8 mouse cellular contexts compared by ENCODE assay signal in genomic region chr10:125967436-125968160, GRCm38 (mm10). TPM values are rescaled to one million over a fixed set of nuclear protein-coding genes. Genes with fewer than 3 reads are reported as not detected.
A peak's percentile ranks its signal among the peaks of the same experiment; 100 is the strongest.
DNase-seq lines count a peak whose midpoint lies in the region; ATAC-seq and TF ChIP-seq lines count a peak whose summit lies in the region.

No protein-coding gene starts in this region.

- H3K4me3 ChIP-seq in left cerebral cortex, adult 2 months = peak overlapping the region; percentile 62
- peak overlapping the region; percentile 88 for H3K4me3 ChIP-seq in forebrain, embryonic 10.5 days
- peak overlapping the region; percentile 95 for H3K4me3 ChIP-seq in limb, embryonic 14.5 days (replicated peaks; ENCODE audit: low read length)
- H3K4me3 ChIP-seq in small intestine, adult 2 months (ENCODE audit: low read depth, low read length) = peak overlapping the region; percentile 63

- TF ChIP-seq POLR2A in limb, embryonic 14.5 days (IDR thresholded peaks at IDR 0.05; ENCODE audit: borderline replicate concordance, extremely low read depth, insufficient read depth, insufficient read length) = peak; percentile 38; the same call in 1 of the 2 replicates
- no peak for TF ChIP-seq POLR2A in small intestine, adult 2 months (IDR thresholded peaks at IDR 0.05; ENCODE audit: low read depth, low read length)

- peak overlapping the region; percentile 60 for H3K4me2 ChIP-seq in limb, embryonic 14.5 days (replicated peaks; ENCODE audit: low read depth, low read length, severe bottlenecking)

- H3K4me1 ChIP-seq in forebrain, embryonic 10.5 days = peaks cover 65% of the 10 kb centered on the region
- H3K4me1 ChIP-seq in limb, embryonic 14.5 days (ENCODE audit: control insufficient read depth, insufficient read depth, low read length) = peaks cover 23% of the 10 kb centered on the region
- H3K4me1 ChIP-seq in small intestine, adult 2 months (ENCODE audit: control insufficient read depth, insufficient read depth, insufficient read length, low read length) = peaks cover 21% of the 10 kb centered on the region; the same call in 1 of the 2 replicates

- no peaks in the 10 kb centered on the region; the same call in 1 of the 2 replicates for H3K36me3 ChIP-seq in forebrain, embryonic 10.5 days (replicated peaks)
- H3K36me3 ChIP-seq in limb, embryonic 14.5 days (ENCODE audit: control insufficient read depth, insufficient read depth, low read length) = peaks cover 4% of the 10 kb centered on the region
- H3K36me3 ChIP-seq in small intestine, adult 2 months (ENCODE audit: control insufficient read depth, insufficient read depth, low read length) = peaks cover 3% of the 10 kb centered on the region

- H3K9me3 ChIP-seq in forebrain, embryonic 10.5 days = no peaks in the 10 kb centered on the region
- no peaks in the 10 kb centered on the region for H3K9me3 ChIP-seq in limb, embryonic 14.5 days (ENCODE audit: control insufficient read depth, low read length)

- 2% methylated on average over 14 of the region's 14 CpGs for WGBS in forebrain, embryonic 10.5 days
- 4% methylated on average over 14 of the region's 14 CpGs for WGBS in limb, embryonic 14.5 days
- WGBS in small intestine, adult 2 months = 17% methylated on average over 14 of the region's 14 CpGs

- DNase-seq in left cerebral cortex, adult 2 months (ENCODE audit: extremely low spot score in 1 of 2, low spot score in 2 of 2) = no peak
- no peak for DNase-seq in left cerebral cortex, postnatal 25 days (ENCODE audit: low spot score in 2 of 2)
- DNase-seq in forebrain, embryonic 10.5 days (ENCODE audit: extremely low spot score, low spot score) = peak; percentile 63
- peak; percentile 70 for DNase-seq in limb, embryonic 14.5 days (ENCODE audit: low spot score)
- DNase-seq in T-cell, adult 2 months (ENCODE audit: low spot score) = no peak
- no peak for DNase-seq in cerebellum, adult 8-10 months

- ATAC-seq in limb, embryonic 14.5 days (ENCODE audit: low FRiP score, low read depth) = no peak
- ATAC-seq in activated CD4-positive, CD25-positive, alpha-beta regulatory T cell, adult 4 months = no peak

- H3K27me3 ChIP-seq in forebrain, embryonic 10.5 days (ENCODE audit: poor library complexity, severe bottlenecking) = peaks cover 46% of the 10 kb centered on the region
- no peaks in the 10 kb centered on the region for H3K27me3 ChIP-seq in limb, embryonic 14.5 days (ENCODE audit: control insufficient read depth, insufficient read depth, low read length)
- H3K27me3 ChIP-seq in small intestine, adult 2 months (ENCODE audit: control insufficient read depth, insufficient read depth, low read length) = no peaks in the 10 kb centered on the region

- H3K9ac ChIP-seq in limb, embryonic 14.5 days (ENCODE audit: low read depth, low read length, severe bottlenecking) = peak overlapping the region; percentile 100

- intact Hi-C loops in left cerebral cortex, adult 2 months (cut with DNase I) = no loop called here
- intact Hi-C loops in left cerebral cortex, postnatal 25 days (cut with DNase I) = no loop called here

- H3K27ac ChIP-seq in left cerebral cortex, adult 2 months = no peak overlapping the region
- H3K27ac ChIP-seq in forebrain, embryonic 10.5 days = peak overlapping the region; percentile 94
- peak overlapping the region; percentile 99 for H3K27ac ChIP-seq in limb, embryonic 14.5 days (replicated peaks; ENCODE audit: low read depth, low read length)
- peak overlapping the region; percentile 92 for H3K27ac ChIP-seq in small intestine, adult 2 months (ENCODE audit: insufficient read depth, low read depth, low read length)

- TF ChIP-seq CTCF in left cerebral cortex, adult 2 months (IDR thresholded peaks at IDR 0.05) = no peak
- no peak for TF ChIP-seq CTCF in small intestine, adult 2 months (IDR thresholded peaks at IDR 0.05; ENCODE audit: extremely low read depth, insufficient read length, insufficient replicate concordance, low read depth, low read length)

RNA-seq across cellular contexts. Expression of gene Lrig3, which starts 1.6 kb away (rescaled TPM):
- total RNA-seq in left cerebral cortex, adult 2 months (2021) = 1 to 10 TPM; 2.5 to 3.0 TPM
- total RNA-seq in left cerebral cortex, postnatal 25 days (2021) = 1 to 10 TPM; 2.1 to 3.2 TPM
- 10.1 and 11.1 TPM in 2 replicates for polyA plus RNA-seq in forebrain, embryonic 10.5 days (2016; fragmentation: Nextera tagmentation; extraction: Ambion mirVana)
- polyA plus RNA-seq in limb, embryonic 14.5 days (2012; rRNA removed) = 84.9 and 106 TPM in 2 replicates
- 47.0 and 61.6 TPM in 2 replicates for polyA plus RNA-seq in limb, embryonic 14.5 days (2014; fragmentation: Nextera tagmentation; extraction: Ambion mirVana)
- 7.7 and 17.9 TPM in 2 replicates for polyA plus RNA-seq in small intestine, adult 2 months (2012; rRNA removed)
- not detected for polyA plus RNA-seq in activated CD4-positive, CD25-positive, alpha-beta regulatory T cell, adult 4 months (2017; shearing (Covaris generic))

Comparison
In these comparisons a context has a peak if more than half of its experiments do, and no peak if none do; other contexts are left out.
1. DNase-seq: peak in forebrain, embryonic 10.5 days (single experiment) and limb, embryonic 14.5 days (single experiment); none in left cerebral cortex, adult 2 months (0 of 2), left cerebral cortex, postnatal 25 days (0 of 2), T-cell, adult 2 months (single experiment) and cerebellum, adult 8-10 months (single experiment).
2. Peak in every context shown above with its lines, with median percentiles within 50 percentile points of each other: H3K4me3 ChIP-seq.